Mouse (Mus musculus): ENCODE data around the gene Elf2. TPM values are rescaled to one million over a fixed set of nuclear protein-coding genes. Genes with fewer than 3 reads are reported as not detected.

Gene Elf2
- total and polyA plus RNA-seq, 3 experiments: 38.0 to 53.3 (median 46.5) TPM

GRCm38 (mm10) chr3:51325475-51325874 is 15.0 kb downstream of the Elf2 start:
- TF ChIP-seq MYC (IDR thresholded peaks at IDR 0.05; ENCODE audit: low read depth, low read length) (no peak), HCFC1 (IDR thresholded peaks at IDR 0.05; ENCODE audit: low read depth, low read length) (no peak), ZC3H11A (IDR thresholded peaks at IDR 0.05; ENCODE audit: low read depth, low read length) (no peak), RAD21 (IDR thresholded peaks at IDR 0.05; ENCODE audit: low read depth, low read length) (peak; percentile 1; the same call in 1 of the 2 replicates), MYB (IDR thresholded peaks at IDR 0.05; ENCODE audit: low read depth, low read length) (no peak), NELFE (IDR thresholded peaks at IDR 0.05; ENCODE audit: low read depth, low read length) (no peak), CTCF (IDR thresholded peaks at IDR 0.05 in 2 of 3, conservative IDR thresholded peaks at IDR 0.05 in 1 of 3; ENCODE audit: control insufficient read depth in 1 of 3, insufficient read depth in 1 of 3, low read depth in 2 of 3, low read length in 3 of 3, poor library complexity in 1 of 3, severe bottlenecking in 1 of 3) (peak in 2 of 3 experiments; percentile 11 to 36; a peak in 2 of 6 replicates), CHD1 (IDR thresholded peaks at IDR 0.05; ENCODE audit: low read depth, low read length) (no peak), CHD2 (IDR thresholded peaks at IDR 0.05; ENCODE audit: low read length) (no peak), EP300 (IDR thresholded peaks at IDR 0.05; ENCODE audit: low read depth in 1 of 2, low read length in 2 of 2) (no peak), TAL1 (IDR thresholded peaks at IDR 0.05; ENCODE audit: low read length) (no peak), UBTF (IDR thresholded peaks at IDR 0.05; ENCODE audit: borderline replicate concordance, insufficient read depth, low read depth, low read length) (no peak), USF2 (IDR thresholded peaks at IDR 0.05; ENCODE audit: borderline replicate concordance in 1 of 2, insufficient read depth in 1 of 2, low read depth in 1 of 2, low read length in 2 of 2) (no peak)
- Histone ChIP-seq H3K9me3 (replicated peaks; ENCODE audit: insufficient read depth, low read length) (no peaks in the 10 kb centered on the region), H3K4me1 (ENCODE audit: control insufficient read depth in 1 of 2, insufficient read depth in 2 of 2, low read length in 2 of 2) (0 out of 4 replicates have a peak, but pooled peaks cover 0 to 3% of the 10 kb centered on the region in 2 experiments), H3K79me2 (ENCODE audit: control insufficient read depth, insufficient read depth, low read length, poor library complexity) (peaks cover 32% of the 10 kb centered on the region), H3K27me3 (ENCODE audit: control insufficient read depth in 1 of 2, insufficient read depth in 2 of 2, low read length in 2 of 2) (no peaks in the 10 kb centered on the region), H3K9ac (ENCODE audit: control insufficient read depth, low read depth, low read length, poor library complexity, severe bottlenecking) (no peak overlapping the region), H3K4me3 (ENCODE audit: control insufficient read depth in 1 of 2, insufficient read depth in 1 of 2, low read depth in 2 of 2, low read length in 2 of 2) (no peak overlapping the region), H3K27ac (ENCODE audit: control insufficient read depth, low read depth, low read length) (no peak overlapping the region), H3K36me3 (ENCODE audit: control insufficient read depth in 1 of 2, insufficient read depth in 2 of 2, low read length in 2 of 2) (peaks cover 3 to 13% of the 10 kb centered on the region in 2 experiments; a peak in 2 of 4 replicates)
- DNase-seq (ENCODE audit: low read depth, low spot score): peak; percentile 38

- Histone ChIP-seq H3K36me3 (ENCODE audit: control insufficient read depth in 1 of 2, insufficient read depth in 2 of 2, low read length in 2 of 2) (peaks cover 3 to 16% of the 10 kb centered on the region in 2 experiments; a peak in 2 of 4 replicates), H3K27me3 (ENCODE audit: control insufficient read depth in 1 of 2, insufficient read depth in 2 of 2, low read length in 2 of 2) (no peaks in the 10 kb centered on the region), H3K4me1 (ENCODE audit: control insufficient read depth in 1 of 2, insufficient read depth in 2 of 2, low read length in 2 of 2) (0 out of 4 replicates have a peak, but pooled peaks cover 0 to 3% of the 10 kb centered on the region in 2 experiments), H3K79me2 (ENCODE audit: control insufficient read depth, insufficient read depth, low read length, poor library complexity) (peaks cover 14% of the 10 kb centered on the region), H3K27ac (ENCODE audit: control insufficient read depth, low read depth, low read length) (no peak overlapping the region), H3K9me3 (replicated peaks; ENCODE audit: insufficient read depth, low read length) (no peaks in the 10 kb centered on the region), H3K4me3 (ENCODE audit: control insufficient read depth in 1 of 2, insufficient read depth in 1 of 2, low read depth in 2 of 2, low read length in 2 of 2) (no peak overlapping the region), H3K9ac (ENCODE audit: control insufficient read depth, low read depth, low read length, poor library complexity, severe bottlenecking) (no peak overlapping the region)
- no peak for DNase-seq (ENCODE audit: low read depth, low spot score)
- TF ChIP-seq ZNF384 (IDR thresholded peaks at IDR 0.05; ENCODE audit: low read depth, low read length) (no peak), JUND (IDR thresholded peaks at IDR 0.05; ENCODE audit: low read depth, low read length) (no peak), GABPA (IDR thresholded peaks at IDR 0.05; ENCODE audit: low read depth, low read length) (no peak), ZC3H11A (IDR thresholded peaks at IDR 0.05; ENCODE audit: low read depth, low read length) (no peak), ELF1 (IDR thresholded peaks at IDR 0.05; ENCODE audit: low read depth, low read length) (no peak), MAX (IDR thresholded peaks at IDR 0.05; ENCODE audit: low read length) (no peak), GATA1 (IDR thresholded peaks at IDR 0.05; ENCODE audit: low read depth, low read length) (no peak), BHLHE40 (IDR thresholded peaks at IDR 0.05; ENCODE audit: borderline replicate concordance, low read depth, low read length) (no peak), MYB (IDR thresholded peaks at IDR 0.05; ENCODE audit: low read depth, low read length) (no peak), RAD21 (IDR thresholded peaks at IDR 0.05; ENCODE audit: low read depth, low read length) (no peak), USF2 (IDR thresholded peaks at IDR 0.05; ENCODE audit: borderline replicate concordance in 1 of 2, insufficient read depth in 1 of 2, low read depth in 1 of 2, low read length in 2 of 2) (no peak), MEF2A (IDR thresholded peaks at IDR 0.05; ENCODE audit: extremely low read depth, insufficient replicate concordance, low read depth, low read length, poor library complexity, severe bottlenecking) (no peak), RCOR1 (IDR thresholded peaks at IDR 0.05; ENCODE audit: low read depth, low read length) (no peak), UBTF (IDR thresholded peaks at IDR 0.05; ENCODE audit: borderline replicate concordance, insufficient read depth, low read depth, low read length) (no peak), MYC (IDR thresholded peaks at IDR 0.05; ENCODE audit: low read depth, low read length) (no peak), KAT2A (conservative IDR thresholded peaks at IDR 0.05; ENCODE audit: low read depth, low read length) (no peak), USF1 (IDR thresholded peaks at IDR 0.05; ENCODE audit: low read depth, low read length) (no peak), HCFC1 (IDR thresholded peaks at IDR 0.05; ENCODE audit: low read depth, low read length) (no peak), ETS1 (IDR thresholded peaks at IDR 0.05; ENCODE audit: low read depth, low read length) (no peak)
These were observed 17.5 kb downstream of the Elf2 start for GRCm38 (mm10) chr3:51323006-51323405.
